Mouse (Mus musculus) stomach, postnatal 0 days (tissue): ENCODE data around the gene Acaca.
A peak's percentile ranks its signal among the peaks of the same experiment; 100 is the strongest.

Source experiments
- CTCF ChIP-seq: IDR thresholded peaks from 2 replicates; pipeline ENCODE4 v1.5.1; 2016; ENCODE audit warnings: antibody characterized with exemption, low read depth, mild to moderate bottlenecking, moderate library complexity
- EP300 ChIP-seq: optimal IDR thresholded peaks from 2 replicates; pipeline ENCODE3; 2016; ENCODE audit warnings: antibody characterized with exemption

DNA sequence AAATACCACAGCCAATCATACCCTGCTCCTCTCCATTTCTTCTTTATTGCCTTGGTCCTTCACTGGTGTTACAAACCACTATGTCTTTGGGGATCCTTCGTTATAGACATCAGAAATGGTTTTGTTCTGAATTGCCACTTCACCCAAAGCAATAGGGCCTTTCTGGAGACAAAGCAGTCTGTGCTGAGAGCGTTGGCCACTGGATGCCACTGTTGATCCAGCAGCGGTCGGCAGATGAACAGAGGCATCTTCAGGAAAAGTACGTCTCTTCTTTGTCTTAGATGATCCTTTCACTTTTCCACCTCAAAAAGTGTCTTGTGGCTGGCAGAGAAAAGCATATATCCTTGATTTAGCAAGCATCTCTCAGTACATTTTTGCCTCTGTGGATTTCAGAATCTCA lies 151.8 kb downstream of the Acaca start:
- TF ChIP-seq CTCF, result peak; percentile 37; the same call in 1 of the 2 replicates
- no peak for TF ChIP-seq EP300
